Mouse (Mus musculus): ENCODE measurements around the gene Plppr3.

The Plppr3 gene

GRCm38 (mm10) chr10:79865801-79866295, 8.6 kb downstream of the Plppr3 start:
- DNase-seq (ENCODE audit: low spot score in 2 of 2): no peak

DNA sequence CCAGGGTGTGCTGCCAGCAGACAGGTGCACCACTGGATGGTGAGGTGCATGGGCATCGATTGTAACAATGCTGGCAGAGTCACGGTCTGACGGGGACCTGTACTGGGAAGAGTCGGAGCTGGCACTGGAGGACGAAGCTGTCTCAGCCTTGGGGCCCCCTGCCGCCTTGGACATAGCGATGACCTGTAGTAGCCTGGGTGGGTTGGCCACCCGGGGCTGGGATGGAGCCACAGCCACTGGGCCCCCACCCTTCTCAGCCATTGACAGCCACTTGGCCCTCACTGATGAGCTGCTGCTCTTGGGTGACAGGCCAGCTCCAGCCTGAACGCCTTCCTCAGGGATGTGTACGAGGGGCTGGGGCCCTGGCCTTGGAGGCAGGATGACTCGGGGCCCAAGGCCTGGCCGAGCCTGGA, 9.2 kb downstream of the Plppr3 start:
- no peak for DNase-seq (ENCODE audit: low spot score in 2 of 2)

- DNase-seq (ENCODE audit: low spot score in 2 of 2): no peak
These were observed 9.9 kb downstream of the Plppr3 start for GRCm38 (mm10) chr10:79864351-79865188.

DNA sequence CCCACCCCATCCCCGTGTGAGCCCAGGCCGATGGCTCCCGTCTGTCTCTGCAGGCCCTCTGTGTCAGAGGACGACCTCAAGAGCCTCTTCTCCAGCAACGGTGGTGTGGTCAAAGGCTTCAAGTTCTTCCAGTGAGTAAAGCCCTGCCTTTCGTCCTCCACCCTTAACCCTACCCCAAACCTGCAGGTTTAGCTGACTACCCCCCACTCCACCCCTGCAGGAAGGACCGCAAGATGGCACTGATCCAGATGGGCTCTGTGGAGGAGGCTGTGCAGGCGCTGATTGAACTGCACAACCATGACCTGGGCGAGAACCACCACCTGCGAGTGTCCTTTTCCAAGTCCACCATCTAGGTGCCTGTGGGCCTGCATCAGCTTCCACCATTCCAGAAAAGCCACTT, 11.5 kb downstream of the Plppr3 start:
- no peak for DNase-seq (ENCODE audit: low spot score in 2 of 2)

DNA sequence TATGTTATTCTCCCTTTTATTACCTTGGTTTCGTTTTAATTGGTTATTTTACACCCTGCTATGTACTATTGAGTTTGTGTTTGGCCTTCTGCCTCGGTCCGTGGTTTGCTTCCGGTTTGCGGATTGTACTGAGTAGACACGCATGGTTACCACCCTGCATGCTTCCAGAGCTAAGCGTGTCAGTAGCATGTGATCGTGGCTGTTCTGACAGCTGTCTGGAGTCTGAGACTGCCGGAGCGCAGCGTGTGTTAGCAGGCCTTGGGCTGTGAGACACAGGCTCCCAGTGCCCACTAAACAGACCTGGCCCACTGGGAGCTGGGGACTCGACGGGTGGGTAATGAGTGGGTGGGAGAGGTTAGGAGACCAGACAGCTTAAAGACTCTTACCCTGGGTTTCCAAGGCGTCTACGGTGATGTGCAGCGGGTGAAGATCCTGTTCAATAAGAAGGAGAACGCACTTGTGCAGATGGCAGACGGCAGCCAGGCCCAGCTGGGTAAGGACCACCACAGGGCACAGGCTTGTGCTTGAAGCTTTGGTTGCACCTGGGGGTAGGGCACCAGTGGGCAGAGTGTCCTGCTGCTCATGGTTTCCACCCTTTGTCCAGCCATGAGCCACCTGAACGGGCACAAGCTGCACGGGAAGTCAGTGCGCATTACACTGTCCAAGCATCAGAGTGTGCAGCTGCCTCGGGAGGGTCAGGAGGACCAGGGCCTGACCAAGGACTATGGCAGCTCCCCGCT, 12.2 kb downstream of the Plppr3 start:
- DNase-seq (ENCODE audit: low spot score in 2 of 2): no peak

DNA sequence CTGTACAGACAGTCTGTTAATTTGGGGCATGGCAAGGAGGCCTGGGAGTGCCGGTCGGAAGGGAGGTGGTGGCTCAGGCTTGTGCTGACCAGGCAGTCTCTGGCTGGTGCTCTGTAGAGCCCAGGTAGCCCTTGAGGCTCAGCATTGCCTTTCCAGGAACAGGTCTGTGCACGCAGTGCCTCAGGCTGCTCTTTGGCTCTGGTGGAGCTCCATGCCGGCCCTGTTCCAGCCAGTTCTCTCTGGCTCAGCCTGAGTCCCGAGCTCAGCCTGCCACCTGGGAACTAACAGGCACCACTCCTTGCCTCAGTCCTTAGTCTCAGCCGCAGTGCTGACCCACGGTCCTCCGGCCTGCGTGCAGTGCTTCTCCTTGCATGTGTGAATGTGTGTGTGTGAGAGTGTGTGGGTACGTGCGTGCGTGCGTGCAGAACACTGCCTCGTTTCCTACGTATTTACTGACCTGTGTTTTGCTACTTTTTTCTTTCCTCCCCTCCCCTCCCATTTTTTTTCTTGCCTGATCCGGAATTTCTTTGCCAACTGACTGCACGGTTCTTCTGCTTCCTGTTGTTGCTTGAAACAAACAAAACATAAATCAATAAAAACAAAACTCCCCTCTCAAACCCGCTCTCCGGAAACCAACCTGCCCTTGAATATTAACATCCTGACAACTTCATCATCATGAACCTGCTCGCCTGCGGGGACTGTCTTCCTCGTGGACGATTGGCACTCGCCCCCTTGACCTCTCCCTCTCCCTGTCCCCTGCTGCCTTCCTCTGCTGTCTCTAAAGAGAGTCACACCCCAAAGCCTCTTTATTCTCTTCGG, 13.0 kb downstream of the Plppr3 start:
- DNase-seq (ENCODE audit: low spot score in 2 of 2): no peak

GRCm38 (mm10) chr10:79860079-79860911, 14.1 kb downstream of the Plppr3 start:
- no peak for DNase-seq (ENCODE audit: low spot score in 2 of 2)

DNA sequence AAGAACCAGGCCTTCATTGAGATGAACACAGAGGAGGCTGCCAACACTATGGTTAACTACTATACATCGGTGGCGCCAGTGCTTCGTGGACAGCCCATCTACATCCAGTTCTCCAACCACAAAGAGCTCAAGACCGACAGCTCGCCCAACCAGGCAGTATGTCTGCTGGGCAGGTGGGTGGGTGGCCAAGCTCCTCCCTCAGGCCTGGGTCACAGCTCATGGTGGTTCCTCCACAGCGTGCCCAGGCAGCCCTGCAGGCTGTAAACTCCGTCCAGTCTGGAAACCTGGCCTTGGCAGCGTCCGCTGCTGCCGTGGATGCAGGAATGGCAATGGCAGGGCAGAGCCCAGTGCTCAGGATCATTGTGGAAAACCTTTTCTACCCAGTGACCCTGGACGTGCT, 15.3 kb downstream of the Plppr3 start:
- no peak for DNase-seq (ENCODE audit: low spot score in 2 of 2)

GRCm38 (mm10) chr10:79858416-79859074, 15.9 kb downstream of the Plppr3 start:
- peak; percentile 90 to 92 for DNase-seq (ENCODE audit: low spot score in 2 of 2)

- DNase-seq (ENCODE audit: low spot score in 2 of 2): no peak
These were observed 16.5 kb downstream of the Plppr3 start for GRCm38 (mm10) chr10:79857894-79858293.

- DNase-seq (ENCODE audit: low spot score in 2 of 2): peak; percentile 81 to 85
These were observed 17.0 kb downstream of the Plppr3 start for GRCm38 (mm10) chr10:79857452-79857811.

- peak in 1 of 2 experiments; percentile 44 for DNase-seq (ENCODE audit: low spot score in 2 of 2)
These were observed 17.6 kb downstream of the Plppr3 start for GRCm38 (mm10) chr10:79856704-79857451.

DNA sequence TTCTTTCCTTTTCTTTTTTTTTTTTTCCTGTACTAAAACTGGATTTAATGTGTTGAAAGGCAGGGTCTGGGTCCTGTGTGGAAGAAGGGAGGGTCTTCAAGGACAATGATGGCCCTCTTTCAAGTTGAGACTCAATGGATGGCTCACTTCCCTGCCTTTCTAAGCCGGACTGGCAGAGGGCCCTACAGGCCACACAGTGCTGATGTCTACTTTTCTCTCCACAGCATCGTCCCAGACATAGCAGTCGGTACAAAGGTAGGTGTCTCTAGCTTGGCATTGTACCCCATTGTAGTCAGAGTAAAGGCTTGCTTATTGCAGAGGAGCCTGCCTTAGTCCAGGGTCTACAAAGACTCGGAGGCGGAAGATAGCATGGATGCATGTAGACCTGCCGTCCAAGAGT, 18.2 kb downstream of the Plppr3 start:
- no peak for DNase-seq (ENCODE audit: low spot score in 2 of 2)

GRCm38 (mm10) chr10:79855558-79856184, 18.8 kb downstream of the Plppr3 start:
- peak in 1 of 2 experiments; percentile 65 for DNase-seq (ENCODE audit: low spot score in 2 of 2)

- DNase-seq (ENCODE audit: low spot score in 2 of 2): peak; percentile 76 to 78
These were observed 19.5 kb downstream of the Plppr3 start for GRCm38 (mm10) chr10:79854801-79855541.

DNA sequence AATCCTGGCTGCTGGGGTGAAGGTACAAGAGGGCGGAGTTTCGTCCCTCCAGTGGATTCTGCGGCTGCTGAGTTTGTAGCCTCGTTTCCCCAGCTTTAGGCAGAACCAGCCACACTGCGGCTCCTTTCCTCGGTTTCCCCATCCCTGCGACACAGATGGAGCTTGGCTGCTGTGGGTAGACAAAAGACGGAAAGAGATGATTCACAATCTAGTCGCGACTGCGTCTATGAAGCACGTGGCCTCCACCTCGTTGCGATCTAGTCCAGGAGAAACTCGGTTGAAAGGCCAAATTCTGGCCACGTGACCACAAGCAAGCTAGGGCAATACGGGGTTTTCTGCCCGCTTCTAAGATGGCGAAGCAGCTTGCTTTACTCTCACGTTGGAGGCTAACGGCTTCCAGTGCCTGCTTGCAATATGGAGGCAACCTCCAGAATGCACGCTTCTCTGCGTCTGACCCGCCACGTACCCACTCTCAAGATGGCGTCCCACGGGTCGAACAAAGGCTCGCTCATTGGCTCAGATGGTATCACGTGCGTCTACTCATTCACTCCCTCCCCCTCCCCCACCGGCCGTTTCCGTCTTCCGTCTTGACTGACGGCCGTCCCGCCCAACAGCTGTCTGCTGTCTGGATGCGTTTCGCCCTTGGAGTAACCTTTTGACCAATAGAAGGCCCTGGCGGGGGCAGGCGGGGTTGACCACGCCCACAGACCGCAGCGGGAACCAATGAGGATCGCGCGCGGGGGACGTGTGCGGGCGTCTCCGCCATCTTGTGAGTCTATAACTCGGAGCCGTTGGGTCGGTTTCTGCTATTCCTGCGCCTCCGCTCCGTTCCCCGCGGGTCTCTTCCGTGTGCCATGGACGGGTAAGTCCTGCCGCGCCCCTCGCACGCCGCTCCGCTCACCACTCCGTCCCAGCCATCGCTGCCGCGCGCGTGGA, 20.3 kb downstream of the Plppr3 start, which contains the start of gene Ptbp1:
Ptbp1 (plus strand) TSS at position 568 of the 936 bp plus-strand sequence.
- DNase-seq (ENCODE audit: low spot score in 2 of 2): peak; percentile 100

DNA sequence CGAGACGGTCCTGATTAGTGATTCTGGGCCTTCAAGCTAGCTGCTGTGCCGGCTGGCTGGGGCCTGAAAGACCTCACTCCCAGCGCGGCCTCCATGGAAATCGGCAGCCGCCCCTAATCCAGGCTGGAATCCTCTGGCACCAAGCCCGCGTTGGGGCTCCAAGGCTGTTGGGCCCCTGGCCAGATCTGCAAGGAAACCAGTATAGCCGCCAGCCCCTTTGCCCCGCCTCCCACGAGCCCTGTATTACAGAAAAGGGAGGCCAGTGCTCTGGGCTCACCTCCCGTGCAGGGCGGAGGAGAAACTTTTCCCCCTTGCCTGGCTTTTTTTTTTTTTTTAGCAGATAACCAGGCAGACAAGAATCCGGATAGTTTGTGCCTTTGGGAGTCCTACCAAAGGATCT, 21.0 kb downstream of the Plppr3 start:
- DNase-seq (ENCODE audit: low spot score in 2 of 2): peak; percentile 94 to 95
